Mouse (Mus musculus): Measurements from ENCODE around the gene Tyw3. TPM values are rescaled to one million over a fixed set of nuclear protein-coding genes. Genes with fewer than 3 reads are reported as not detected.

Tyw3 gene
- polyA plus RNA-seq, 1 experiment from 2014 or later, result 15.8 TPM

Other genes starting within 250 kb of the Tyw3 start
- gene Cryz, start 393 bp downstream of the Tyw3 start, polyA plus RNA-seq (2015; fragmentation: Nextera tagmentation; extraction: Ambion mirVana), result 36.2 and 39.5 TPM in 2 replicates
- 0.10 TPM in 1 of 2 replicates, not detected in the other for gene Erich3, start 66.8 kb upstream of the Tyw3 start, polyA plus RNA-seq (2015; fragmentation: Nextera tagmentation; extraction: Ambion mirVana)